Mouse (Mus musculus): ENCODE results near the gene Tbc1d10c.
A peak's percentile ranks its signal among the peaks of the same experiment; 100 is the strongest.

The Tbc1d10c gene

GRCm38 (mm10) chr19:4190831-4191334, at the start of gene Tbc1d10c:
Tbc1d10c (minus strand) TSS chr19:4191284.
- no peak for DNase-seq (ENCODE audit: low read depth)

DNA sequence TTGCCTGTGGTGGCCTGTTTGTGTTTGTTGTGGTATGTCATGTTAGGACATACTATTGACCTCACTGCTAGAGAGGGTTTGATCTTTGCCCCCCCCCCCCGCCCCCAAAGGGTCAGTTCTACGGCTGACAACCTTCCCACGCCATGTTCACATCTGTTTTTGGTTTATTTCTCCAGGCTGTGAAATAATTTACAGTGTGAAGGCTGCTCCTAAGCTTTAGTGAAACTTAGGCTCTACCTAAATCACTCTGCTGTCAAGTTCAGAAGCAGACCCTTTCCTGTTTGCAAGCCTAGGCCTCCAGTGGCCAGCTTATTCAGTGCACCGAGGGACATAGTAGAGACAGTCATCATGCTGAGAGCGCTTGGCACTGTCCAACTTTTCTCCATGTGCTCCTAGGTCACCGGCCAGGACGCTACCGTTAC, 49.2 kb upstream of the Tbc1d10c start:
- DNase-seq (ENCODE audit: low read depth): peak; percentile 59

DNA sequence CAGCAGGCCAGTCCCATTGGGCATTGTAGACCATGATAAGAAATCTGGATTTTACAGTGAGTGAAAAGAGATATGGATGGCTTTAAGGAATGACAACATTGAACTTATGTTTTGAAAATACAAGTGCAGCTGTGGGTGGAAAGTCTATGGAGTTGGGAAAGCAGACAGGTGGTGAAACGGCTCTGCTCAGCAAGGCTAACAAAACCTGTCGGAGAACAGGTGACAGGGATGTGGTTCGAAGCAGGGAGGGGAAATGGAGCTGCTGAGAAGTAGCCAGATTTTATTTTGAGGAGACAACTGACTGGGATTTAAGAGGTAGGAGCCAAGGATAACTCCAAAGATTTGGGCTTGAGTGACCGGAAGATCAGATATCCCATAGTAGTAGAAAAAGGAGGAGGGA, 43.5 kb upstream of the Tbc1d10c start:
- DNase-seq (ENCODE audit: low read depth): no peak

- no peak for DNase-seq (ENCODE audit: low read depth)
Observed at GRCm38 (mm10) chr19:4232651-4233050, 41.6 kb upstream of the Tbc1d10c start.

DNA sequence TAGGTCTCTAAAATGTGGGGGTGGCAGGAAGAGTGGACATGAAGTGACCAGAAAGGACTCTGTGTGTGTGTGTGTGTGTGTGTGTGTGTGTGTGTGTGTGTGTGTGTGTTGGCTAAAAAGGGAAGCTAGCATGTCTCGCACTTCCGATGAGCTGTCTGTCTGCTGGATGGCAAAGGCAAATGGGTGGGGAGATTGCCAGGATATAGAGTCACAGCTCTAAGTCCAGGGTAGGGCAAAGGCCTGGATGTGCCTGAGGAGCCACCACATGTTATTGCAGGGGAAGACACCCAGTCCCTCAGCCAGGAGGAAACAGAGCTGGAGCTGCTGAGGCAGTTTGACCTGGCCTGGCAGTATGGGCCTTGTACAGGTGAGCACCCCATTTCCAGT, 41.1 kb upstream of the Tbc1d10c start:
- peak; percentile 55 for DNase-seq (ENCODE audit: low read depth)

DNA sequence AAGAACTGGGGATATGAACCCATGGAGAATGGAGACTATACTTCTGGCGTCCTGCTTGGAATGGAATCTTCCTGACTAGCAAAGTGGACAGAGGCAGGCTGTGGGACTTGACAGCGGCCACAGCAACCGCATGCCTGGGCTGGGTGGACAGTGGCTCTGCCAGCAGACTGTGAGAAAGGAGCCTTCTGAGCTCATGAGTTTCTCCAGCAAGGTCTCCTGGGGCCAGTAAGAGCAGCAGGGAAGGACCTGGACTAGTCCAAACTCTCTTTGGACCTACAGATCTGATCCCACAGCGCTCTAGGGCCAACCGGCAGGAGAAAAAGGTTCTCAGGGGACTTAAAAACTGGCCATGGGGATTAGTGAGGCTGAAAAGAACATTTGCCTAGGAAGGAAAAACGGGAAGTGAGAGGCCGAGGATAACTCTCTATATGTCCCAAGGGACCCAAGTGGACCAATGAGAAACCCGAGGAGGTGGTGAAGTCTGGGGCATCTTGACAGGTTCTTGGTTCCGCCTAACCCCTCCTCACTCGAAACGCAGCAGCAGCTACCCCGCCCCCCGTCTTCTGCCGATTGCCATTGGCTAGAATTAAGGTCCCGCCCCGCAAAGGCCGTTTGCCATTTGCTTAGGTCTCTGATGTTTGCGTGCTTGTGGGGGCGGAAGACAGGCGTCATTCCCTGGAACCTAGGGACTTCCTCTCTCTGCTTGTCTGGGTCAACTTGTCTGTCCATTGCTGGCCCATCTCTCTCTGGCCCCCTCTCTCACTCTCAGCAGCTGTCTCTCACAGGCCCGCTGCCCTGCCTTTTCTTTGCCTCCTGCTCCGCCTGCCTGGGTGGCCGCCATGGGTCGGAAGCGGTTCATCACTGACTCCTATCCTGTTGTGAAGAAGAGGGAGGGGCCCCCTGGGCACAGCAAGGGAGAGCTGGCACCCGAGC, 40.4 kb upstream of the Tbc1d10c start, which contains the start of gene Pold4:
TSS of gene Pold4 (plus strand) at position 647 of the 933 bp plus-strand sequence.
- peak; percentile 96 for DNase-seq (ENCODE audit: low read depth)

DNA sequence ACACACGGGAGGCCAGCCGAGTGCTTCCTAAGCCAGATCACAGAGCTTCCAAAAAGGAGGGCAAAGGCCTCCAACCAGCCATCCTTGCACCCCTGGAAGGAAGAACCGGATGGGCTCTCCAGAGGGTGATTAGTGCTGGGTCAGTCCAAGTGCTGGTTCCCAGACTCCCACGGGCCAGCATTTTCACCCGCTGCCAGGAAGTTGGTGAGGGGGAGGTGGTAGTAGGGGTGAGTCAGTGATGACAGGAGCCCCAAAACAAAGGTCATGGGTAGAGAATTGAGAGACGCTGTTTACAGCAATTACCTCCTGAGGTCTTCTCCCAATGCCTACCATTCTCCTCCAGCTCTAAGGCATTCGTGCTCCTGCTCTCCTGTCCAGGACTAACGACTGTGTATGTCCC, 39.3 kb upstream of the Tbc1d10c start:
- DNase-seq (ENCODE audit: low read depth): peak; percentile 67

DNA sequence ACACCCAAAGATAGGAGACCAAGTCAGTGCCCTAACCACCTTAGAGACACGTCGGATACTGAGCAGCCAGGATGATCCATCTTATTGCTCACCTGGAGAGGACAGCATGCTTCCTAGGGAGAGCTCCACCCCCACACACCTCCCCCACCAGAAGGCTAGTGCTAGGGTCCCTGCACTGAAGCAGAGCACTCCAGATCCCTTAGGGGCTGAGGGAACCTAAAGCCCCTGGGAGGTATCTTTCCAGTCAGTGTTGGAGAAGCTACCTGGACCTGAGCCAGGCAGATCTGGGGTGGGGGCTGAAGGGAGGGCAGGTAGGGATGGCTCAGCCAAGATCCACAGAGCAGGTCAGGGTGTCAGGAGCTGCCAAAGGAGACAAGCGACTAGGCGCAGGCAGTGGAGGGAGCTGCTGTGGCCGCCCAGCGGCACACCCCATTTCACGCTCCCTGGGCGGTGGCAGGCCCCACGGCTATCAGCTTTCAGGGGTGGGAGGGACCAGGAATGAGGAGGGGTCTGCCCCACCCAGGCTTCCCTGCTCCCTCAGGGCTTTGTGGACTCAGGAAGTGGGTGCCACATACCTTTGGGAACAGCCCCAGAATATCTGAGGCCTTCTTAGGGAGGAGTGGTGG, 38.5 kb upstream of the Tbc1d10c start:
- DNase-seq (ENCODE audit: low read depth): no peak

DNA sequence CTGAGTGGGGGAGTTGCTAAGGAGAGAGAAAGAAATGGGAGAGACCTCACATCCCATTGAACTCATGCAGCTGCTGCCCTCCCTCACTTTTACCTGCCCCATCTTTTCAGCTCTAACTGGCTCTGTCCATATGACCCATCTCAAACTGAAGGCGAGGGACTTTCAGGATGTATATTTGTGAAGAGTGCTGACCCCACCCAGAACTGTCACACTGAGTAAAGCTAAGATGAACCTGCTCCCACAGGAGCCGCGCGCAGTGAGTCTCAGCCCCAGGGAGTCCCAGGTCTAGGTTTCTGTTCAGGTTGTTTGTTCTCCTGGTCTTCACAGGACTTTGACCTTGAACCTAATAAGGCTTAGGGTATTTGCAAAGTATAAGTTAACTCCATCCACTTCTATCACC, 37.8 kb upstream of the Tbc1d10c start:
- no peak for DNase-seq (ENCODE audit: low read depth)

GRCm38 (mm10) chr19:4227894-4228678, 37.0 kb upstream of the Tbc1d10c start:
- DNase-seq (ENCODE audit: low read depth): peak; percentile 95

DNA sequence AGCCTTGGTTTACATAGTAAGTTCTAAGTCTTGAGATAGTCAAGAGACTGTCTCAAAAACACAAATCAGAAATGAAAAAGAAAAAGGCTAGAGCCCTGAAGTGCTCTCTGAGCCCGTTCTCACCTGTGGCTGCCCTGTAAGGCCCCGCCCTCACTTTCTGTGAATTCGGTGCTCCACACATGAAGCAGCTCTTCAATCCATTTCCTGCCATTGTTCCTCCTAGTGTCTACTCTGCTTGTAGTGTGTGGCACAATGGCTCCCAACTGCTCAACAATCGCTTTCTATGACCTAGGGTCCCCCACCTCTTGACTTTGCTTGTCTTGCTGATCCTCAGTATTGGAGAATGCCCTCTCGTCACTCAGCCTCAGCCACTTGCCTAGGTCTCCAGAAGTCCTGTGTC, 36.4 kb upstream of the Tbc1d10c start:
- no peak for DNase-seq (ENCODE audit: low read depth)

DNA sequence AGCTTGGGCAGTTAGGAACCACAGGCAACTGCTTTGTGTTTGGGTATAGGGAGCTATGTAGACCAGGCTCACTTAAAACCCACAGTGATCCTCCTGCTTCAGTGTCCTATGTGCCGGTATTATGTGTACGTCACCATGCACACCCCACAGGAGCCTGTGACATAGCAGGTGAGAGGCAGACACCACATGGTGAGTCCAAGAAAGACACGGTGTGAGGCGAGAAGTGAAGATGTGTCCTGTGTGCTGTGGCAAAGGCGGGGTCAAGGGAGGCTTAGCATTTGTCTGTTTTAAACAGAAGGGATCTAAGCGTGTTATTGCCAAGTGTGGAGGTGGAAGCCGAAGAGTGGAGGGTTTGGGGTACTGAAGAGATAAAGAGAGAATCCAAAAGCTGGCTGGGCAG, 35.7 kb upstream of the Tbc1d10c start:
- DNase-seq (ENCODE audit: low read depth): no peak

GRCm38 (mm10) chr19:4222165-4222564, 31.1 kb upstream of the Tbc1d10c start:
- DNase-seq (ENCODE audit: low read depth): no peak

DNA sequence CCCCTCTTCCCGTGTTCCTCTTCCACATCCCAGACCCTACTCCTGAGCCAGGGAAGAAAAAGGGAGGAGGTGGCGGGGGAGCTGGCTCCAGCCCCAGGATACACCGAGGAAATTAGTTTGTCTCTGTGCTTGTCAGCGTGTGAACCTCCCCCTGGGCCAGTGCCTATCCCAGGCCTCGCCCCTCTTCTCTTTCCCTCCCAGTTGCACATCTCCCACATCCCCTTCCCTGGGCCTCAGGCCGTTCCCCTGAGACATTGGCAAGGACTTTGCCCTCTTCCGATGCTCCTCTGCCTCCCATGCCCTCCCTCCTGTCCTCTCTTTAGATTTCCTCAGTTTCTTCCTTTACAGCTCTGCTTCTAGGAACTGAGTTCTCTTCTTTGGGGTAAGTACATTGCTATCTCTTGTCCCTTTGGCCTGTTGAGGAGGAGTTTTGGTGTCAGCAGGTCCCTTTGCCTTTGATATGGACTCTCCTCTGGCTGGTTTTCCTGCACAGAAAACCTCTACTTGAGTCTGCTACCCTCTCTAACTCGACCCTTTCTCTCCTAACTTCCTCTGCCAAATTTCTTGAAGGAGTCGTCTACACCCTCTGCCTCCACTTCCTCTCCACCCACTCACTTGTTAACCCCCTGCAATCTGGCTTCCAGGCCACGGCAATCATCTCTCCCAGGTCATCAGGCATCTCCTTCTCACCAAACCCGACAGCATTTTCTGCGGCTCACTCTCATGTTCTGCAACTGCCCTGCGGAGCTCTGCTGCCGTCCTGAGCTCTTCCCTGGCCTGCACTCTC, 30.1 kb upstream of the Tbc1d10c start:
- peak; percentile 61 for DNase-seq (ENCODE audit: low read depth)

GRCm38 (mm10) chr19:4220416-4220815, 29.3 kb upstream of the Tbc1d10c start:
- DNase-seq (ENCODE audit: low read depth): no peak

DNA sequence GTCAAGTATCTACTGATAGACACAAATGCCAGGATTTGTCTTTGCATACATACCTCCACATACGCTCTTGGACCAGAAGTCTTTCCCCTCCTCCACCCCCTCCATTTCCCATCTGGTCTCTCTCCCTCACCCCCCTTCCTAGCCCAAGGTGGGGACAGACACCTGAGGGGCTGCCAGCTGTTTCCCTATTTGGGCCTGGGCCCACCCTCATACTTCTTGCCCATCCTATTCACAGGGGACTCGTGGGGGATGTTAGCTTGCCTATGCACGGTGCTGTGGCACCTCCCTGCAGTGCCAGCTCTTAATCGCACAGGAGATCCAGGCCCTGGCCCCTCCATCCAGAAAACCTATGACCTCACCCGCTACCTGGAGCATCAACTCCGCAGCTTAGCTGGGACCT, 28.9 kb upstream of the Tbc1d10c start:
- no peak for DNase-seq (ENCODE audit: low read depth)

DNA sequence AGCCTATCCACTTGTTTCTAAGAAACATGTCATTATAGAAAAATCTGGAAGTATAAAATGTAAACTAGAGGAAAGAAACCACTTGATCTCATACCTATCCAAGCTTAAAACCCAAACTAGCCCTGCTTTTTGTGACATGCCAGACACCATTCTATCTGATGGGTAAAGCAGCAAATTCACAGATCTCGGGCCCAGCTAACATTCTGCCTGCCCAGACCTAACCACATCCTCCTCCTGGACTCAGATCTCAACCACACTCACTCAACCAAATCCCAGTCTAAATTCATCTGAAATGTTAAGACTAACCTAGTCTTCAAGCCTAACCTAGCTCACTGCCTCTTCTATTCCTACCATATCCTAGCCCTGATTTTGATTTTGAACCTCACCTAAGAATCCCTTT, 27.7 kb upstream of the Tbc1d10c start:
- DNase-seq (ENCODE audit: low read depth): no peak

DNA sequence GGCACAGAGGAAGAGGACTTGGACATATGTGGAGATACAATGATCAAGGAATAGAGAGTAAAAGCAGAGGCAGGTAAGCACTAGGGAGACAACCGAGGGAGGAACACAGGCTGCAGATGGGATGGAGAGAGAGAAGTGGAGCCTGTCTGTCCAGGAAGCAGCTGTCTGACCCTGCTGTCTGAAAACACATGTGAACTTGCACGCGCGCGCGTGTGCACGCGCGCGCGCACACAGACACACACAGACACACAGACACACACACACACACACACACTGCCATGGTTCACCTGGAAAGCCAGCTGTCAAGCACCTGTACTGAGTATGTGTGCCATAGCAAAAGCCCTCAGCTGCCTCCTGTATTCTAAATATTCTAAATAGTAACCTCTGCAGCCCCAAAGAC, 27.2 kb upstream of the Tbc1d10c start:
- DNase-seq (ENCODE audit: low read depth): no peak

DNA sequence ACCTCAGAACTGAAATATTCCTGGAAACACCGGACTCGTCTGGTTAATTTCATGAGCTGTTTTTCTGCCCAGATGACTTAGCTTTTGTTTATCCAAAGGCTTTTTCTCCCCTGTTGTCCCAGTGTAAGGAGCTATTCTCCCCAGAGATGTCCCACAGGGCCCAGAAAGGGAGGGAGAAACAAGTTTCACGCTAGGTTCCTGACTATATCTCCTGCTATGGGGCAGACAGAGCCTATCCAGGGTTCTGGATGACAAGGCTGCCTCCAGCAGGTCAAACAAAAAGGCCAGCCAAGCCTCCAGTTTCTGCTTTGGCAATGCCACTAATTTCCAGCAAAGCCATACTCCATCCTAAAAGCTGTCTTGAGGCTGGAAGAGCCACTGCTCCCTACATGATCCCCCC, 26.8 kb upstream of the Tbc1d10c start:
- DNase-seq (ENCODE audit: low read depth): no peak

- DNase-seq (ENCODE audit: low read depth): peak; percentile 48
Observed at GRCm38 (mm10) chr19:4217140-4217539, 26.1 kb upstream of the Tbc1d10c start.

GRCm38 (mm10) chr19:4216041-4216685, 25.1 kb upstream of the Tbc1d10c start:
- DNase-seq (ENCODE audit: low read depth): peak; percentile 85

Data from NIH3T3 (cell line).